Mouse (Mus musculus) CH12.LX (cell line): ENCODE data around the gene Rsbn1.

Experiments
- CTCF ChIP-seq, 2 experiments: IDR thresholded peaks in 1 of 2; conservative IDR thresholded peaks in 1 of 2; 2 replicates each; pipeline ENCODE4 v1.5.1; 2011 to 2012; ENCODE audit warnings: low read depth in 2 of 2, low read length in 2 of 2, improper control_type of control experiment in 1 of 2, inconsistent platforms in 1 of 2, mild to moderate bottlenecking in 1 of 2, moderate library complexity in 1 of 2
- E2F4 ChIP-seq: IDR thresholded peaks from 2 replicates; pipeline ENCODE4 v1.6.1; 2011; ENCODE audit warnings: low read depth, low read length, improper control_type of control experiment; ENCODE audit not compliant: insufficient replicate concordance
- NELFE ChIP-seq: IDR thresholded peaks from 2 replicates; pipeline ENCODE4 v1.6.1; 2011; ENCODE audit warnings: low read depth, low read length, improper control_type of control experiment
- NRF1 ChIP-seq: IDR thresholded peaks from 2 replicates; pipeline ENCODE4 v1.6.1; 2014; ENCODE audit warnings: low read depth, mild to moderate bottlenecking, inconsistent platforms, low read length, improper control_type of control experiment, moderate library complexity
- POLR2A ChIP-seq: IDR thresholded peaks from 2 replicates; pipeline ENCODE4 v1.6.1; 2011; ENCODE audit warnings: low read depth, mild to moderate bottlenecking, improper control_type of control experiment, low read length
- USF2 ChIP-seq: conservative IDR thresholded peaks from 2 replicates; pipeline ENCODE4 v1.6.1; 2011; ENCODE audit warnings: low read depth, low read length, improper control_type of control experiment

DNA sequence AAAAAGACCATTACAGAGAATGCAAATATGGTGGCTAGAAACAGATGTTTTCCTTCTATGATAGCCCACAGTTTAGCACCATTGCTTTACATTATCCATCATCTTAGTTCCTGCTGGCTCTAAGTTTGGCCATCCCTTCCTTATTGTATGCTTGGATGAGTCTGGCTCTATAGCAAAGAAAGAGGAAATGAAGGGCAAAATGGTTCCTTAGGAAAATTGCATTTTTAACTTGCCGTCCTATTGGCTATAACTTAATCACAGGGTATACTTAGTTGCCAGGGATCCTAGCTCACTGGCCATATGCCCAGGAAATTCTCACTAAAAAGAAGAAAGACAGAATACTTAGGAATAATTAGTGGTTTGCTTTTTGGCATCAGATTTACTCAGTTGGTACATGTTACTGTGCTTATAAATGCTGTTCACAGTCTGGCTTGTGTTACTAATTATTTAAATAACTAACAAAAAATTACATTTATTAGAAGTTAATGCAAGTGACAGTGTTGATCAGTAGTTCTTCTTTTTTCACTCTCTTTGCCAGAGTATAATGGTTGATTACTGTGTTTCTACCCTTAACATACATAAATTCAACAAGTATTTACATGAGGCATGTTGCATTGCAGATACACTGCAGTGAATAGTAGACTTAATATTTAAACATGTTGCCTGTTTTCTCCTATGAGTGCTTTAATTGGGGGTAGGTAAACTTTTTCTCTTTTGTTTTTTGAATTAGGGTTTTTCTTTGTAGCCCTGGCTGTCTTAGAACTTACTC lies 31.1 kb downstream of the Rsbn1 start:
- TF ChIP-seq E2F4: no peak
- no peak for TF ChIP-seq USF2
- no peak for TF ChIP-seq POLR2A
- TF ChIP-seq NELFE: no peak
- TF ChIP-seq NRF1: no peak
- no peak for TF ChIP-seq CTCF (conservative IDR thresholded peaks at IDR 0.05 in 1 of 2, IDR thresholded peaks at IDR 0.05 in 1 of 2; ENCODE audit: low read depth in 2 of 2, low read length in 2 of 2)
